Mouse (Mus musculus) neural tube, embryonic 15.5 days (tissue): ENCODE measurements around the gene Gm15293. TPM values are rescaled to one million over a fixed set of nuclear protein-coding genes. Genes with fewer than 3 reads are reported as not detected.
"Not testable (repeated sequence)": the region's sequence is repeated elsewhere in the genome, so short reads cannot be mapped to it uniquely, and the experiment has no call there.

Experiments
- ATAC-seq: fragments of 200-750 bp; cut with Nextera tagmentation; 2 replicates; pipeline ENCODE4 v1.8.0; 2017; ENCODE audit warnings: mild to moderate bottlenecking, moderate TSS enrichment, moderate library complexity; ENCODE audit not compliant: low FRiP score
- H3K27ac ChIP-seq: fragments of 300-500 bp; sonication (generic); replicated peaks from 2 replicates; pipeline ENCODE4 v1.5.1; 2015; ENCODE audit warnings: mild to moderate bottlenecking, inconsistent platforms
- H3K27me3 ChIP-seq: fragments of 300-500 bp; sonication (generic); replicated peaks from 2 replicates; pipeline ENCODE4 v1.6.1; 2015; ENCODE audit warnings: inconsistent platforms
- H3K36me3 ChIP-seq: fragments of 300-500 bp; sonication (generic); 2 replicates; pipeline ENCODE4 v1.6.1; 2015; ENCODE audit warnings: inconsistent platforms
- H3K4me1 ChIP-seq: fragments of 300-500 bp; sonication (generic); 2 replicates; pipeline ENCODE4 v1.6.1; 2015; ENCODE audit warnings: inconsistent platforms
- H3K4me2 ChIP-seq: fragments of 300-500 bp; sonication (generic); 2 replicates; pipeline ENCODE4 v1.6.1; 2015; ENCODE audit warnings: inconsistent platforms, mild to moderate bottlenecking, moderate library complexity
- H3K4me3 ChIP-seq: fragments of 300-500 bp; sonication (generic); replicated peaks from 2 replicates; pipeline ENCODE4 v1.5.1; 2015; ENCODE audit warnings: mild to moderate bottlenecking, inconsistent platforms
- H3K9ac ChIP-seq: fragments of 300-500 bp; sonication (generic); replicated peaks from 2 replicates; pipeline ENCODE4 v1.6.1; 2015; ENCODE audit warnings: mild to moderate bottlenecking, inconsistent platforms
- H3K9me3 ChIP-seq: fragments of 300-500 bp; sonication (generic); replicated peaks from 2 replicates; pipeline ENCODE4 v1.6.1; 2016; ENCODE audit warnings: inconsistent platforms
- WGBS: fragments of 180-500 bp; shearing (Covaris S2); methylation state at CpG from one replicate; pipeline ENCODE4 v1.1.7; 2015; ENCODE audit warnings: mixed read lengths; 5-methylcytosine and 5-hydroxymethylcytosine counted together
- polyA plus RNA-seq: library from polyadenylated mRNA; unstranded; fragments of >200 nt; fragmentation: Nextera tagmentation; extraction: Ambion mirVana; gene quantifications from 2 replicates; pipeline ENCODE4 v1.2.1, GENCODE M21; 2015

Gm15293 gene
- not detected in 2 replicates for polyA plus RNA-seq

DNA sequence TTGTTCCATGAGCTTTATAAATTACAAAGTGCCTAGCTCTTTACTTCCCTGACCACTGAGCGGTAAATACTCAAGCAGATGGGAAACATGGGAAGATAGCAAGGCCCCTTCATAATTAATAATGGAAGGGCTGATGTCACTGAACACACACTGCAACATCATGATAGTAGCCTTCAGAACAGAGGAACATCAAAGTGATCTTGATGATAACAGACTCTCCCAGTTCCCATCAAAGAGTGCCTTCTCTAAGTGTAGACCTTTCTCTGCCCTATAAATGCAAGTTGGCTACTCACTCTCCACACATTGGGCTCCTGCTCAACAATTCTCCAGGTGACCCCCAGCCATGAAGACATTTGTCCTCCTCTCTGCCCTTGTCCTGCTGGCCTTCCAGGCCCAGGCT is at the start of gene Gm15293:
TSS of gene Gm15293 (plus strand) at position 301 of the 400 bp plus-strand sequence.
- H3K27me3 ChIP-seq, H3K4me3 ChIP-seq, H3K4me2 ChIP-seq, H3K36me3 ChIP-seq, H3K27ac ChIP-seq, ATAC-seq, H3K4me1 ChIP-seq, H3K9ac ChIP-seq, H3K9me3 ChIP-seq: not testable (repeated sequence)
- no CpG with 5 or more reads among the region's 1 CpGs for WGBS

DNA sequence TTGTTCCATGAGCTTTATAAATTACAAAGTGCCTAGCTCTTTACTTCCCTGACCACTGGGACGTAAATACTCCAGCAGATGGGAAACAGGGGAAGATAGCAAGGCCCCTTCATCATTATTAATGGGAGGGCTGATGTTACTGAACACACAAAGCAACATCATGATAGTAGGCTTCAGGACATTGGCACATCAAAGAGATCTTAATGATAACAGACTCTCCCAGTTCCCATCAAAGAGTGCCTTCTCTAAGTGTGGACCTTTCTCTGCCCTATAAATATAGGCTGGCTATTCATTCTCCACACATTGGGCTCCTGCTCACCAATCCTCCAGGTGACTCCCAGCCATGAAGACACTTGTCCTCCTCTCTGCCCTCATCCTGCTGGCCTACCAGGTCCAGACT is 39.4 kb upstream of the Gm15293 start, which contains the start of gene Defa22:
TSS of gene Defa22 (plus strand) at position 301 of the 400 bp plus-strand sequence.
- H3K9ac ChIP-seq, ATAC-seq, H3K36me3 ChIP-seq, H3K27ac ChIP-seq, H3K27me3 ChIP-seq, H3K4me1 ChIP-seq, H3K4me3 ChIP-seq, H3K4me2 ChIP-seq, H3K9me3 ChIP-seq: not testable (repeated sequence)
- WGBS, result no CpG with 5 or more reads among the region's 1 CpGs

DNA sequence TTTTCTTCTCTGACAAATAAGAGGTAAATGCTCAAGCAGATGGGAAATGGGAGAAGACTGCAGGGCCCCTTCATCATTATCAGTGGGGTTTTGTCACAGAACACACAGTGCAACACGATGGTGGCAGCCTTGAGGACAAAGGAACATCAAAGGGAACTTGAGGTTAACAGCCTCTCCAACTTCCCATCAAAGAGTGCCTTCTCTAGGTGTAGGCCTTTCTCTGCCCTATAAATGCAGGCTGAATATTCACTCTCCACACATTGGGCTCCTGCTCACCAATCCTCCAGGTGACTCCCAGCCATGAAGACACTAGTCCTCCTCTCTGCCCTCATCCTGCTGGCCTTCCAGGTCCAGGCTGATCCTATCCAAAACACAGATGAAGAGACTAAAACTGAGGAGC is 10.0 kb upstream of the Gm15293 start, which contains the start of gene Defa31:
TSS of gene Defa31 (plus strand) at position 301 of the 400 bp plus-strand sequence.
- H3K27me3 ChIP-seq, H3K9ac ChIP-seq, H3K27ac ChIP-seq, H3K4me2 ChIP-seq, H3K4me1 ChIP-seq, ATAC-seq, H3K4me3 ChIP-seq, H3K36me3 ChIP-seq, H3K9me3 ChIP-seq: not testable (repeated sequence)
- WGBS, result no CpG with 5 or more reads among the region's 1 CpGs

Other genes with a start within 250 kb of the Gm15293 start
- not detected in 2 replicates for gene Defa21, start 176.0 kb upstream of the Gm15293 start, polyA plus RNA-seq
- gene Defa23, start 146.5 kb upstream of the Gm15293 start, polyA plus RNA-seq, result not detected in 2 replicates
- not detected in 2 replicates for gene Defa35, start 136.5 kb upstream of the Gm15293 start, polyA plus RNA-seq
- not detected in 2 replicates for gene Defa25, start 117.1 kb upstream of the Gm15293 start, polyA plus RNA-seq
- gene Gm14851, start 105.5 kb upstream of the Gm15293 start, polyA plus RNA-seq, result not detected in 2 replicates
- gene Defa30, start 66.9 kb upstream of the Gm15293 start, polyA plus RNA-seq, result not detected in 2 replicates
- not detected in 2 replicates for gene Defa22, start 39.3 kb upstream of the Gm15293 start, polyA plus RNA-seq
- gene Defa31, start 9.9 kb upstream of the Gm15293 start, polyA plus RNA-seq, result not detected in 2 replicates
- gene Gm15292, start 48.2 kb downstream of the Gm15293 start, polyA plus RNA-seq, result not detected in 2 replicates
- gene Defa27, start 114.0 kb downstream of the Gm15293 start, polyA plus RNA-seq, result not detected in 2 replicates
- gene Defa29, start 125.5 kb downstream of the Gm15293 start, polyA plus RNA-seq, result not detected in 2 replicates
- not detected in 2 replicates for gene Defa2, start 177.0 kb downstream of the Gm15293 start, polyA plus RNA-seq
- gene Defa33, start 190.2 kb downstream of the Gm15293 start, polyA plus RNA-seq, result not detected in 2 replicates
- gene Defa36, start 225.8 kb downstream of the Gm15293 start, polyA plus RNA-seq, result not detected in 2 replicates